Mouse (Mus musculus) CH12.LX (cell line): ENCODE results near the gene Ebf1. TPM values are rescaled to one million over a fixed set of nuclear protein-coding genes. Genes with fewer than 3 reads are reported as not detected.

Experiments used
- DNase-seq: peaks from one replicate; pipeline ENCODE4 v3.0.0-alpha.2; 2013; ENCODE audit errors: extremely low read depth
- H3K27ac ChIP-seq: 2 replicates; pipeline ENCODE4 v1.5.1; 2012; ENCODE audit warnings: low read depth, mild to moderate bottlenecking, control low read depth, moderate library complexity; ENCODE audit not compliant: insufficient read depth
- H3K27me3 ChIP-seq: replicated peaks from 2 replicates; pipeline ENCODE3; 2012; ENCODE audit warnings: inconsistent platforms
- H3K36me3 ChIP-seq, 2 experiments: replicated peaks in 1 of 2; 2 replicates each; pipeline versions ENCODE3 to v1.6.1; 2012; ENCODE audit warnings: inconsistent platforms in 1 of 2, low read length in 1 of 2, mild to moderate bottlenecking in 1 of 2, mixed read lengths in 1 of 2, moderate library complexity in 1 of 2; ENCODE audit not compliant: control insufficient read depth in 1 of 2, insufficient read depth in 1 of 2
- H3K4me1 ChIP-seq, 2 experiments: 2 replicates each; pipeline ENCODE4 v1.6.1; 2012; ENCODE audit warnings: inconsistent platforms in 1 of 2, moderate library complexity in 1 of 2; ENCODE audit not compliant: insufficient read depth in 2 of 2, control insufficient read depth in 1 of 2
- H3K4me2 ChIP-seq: 2 replicates; pipeline ENCODE4 v1.6.1; 2012; ENCODE audit warnings: low read depth, mild to moderate bottlenecking, control low read depth; ENCODE audit not compliant: poor library complexity, insufficient read depth, severe bottlenecking
- H3K4me3 ChIP-seq, 3 experiments: fragments of 150-350 bp in 1 of 3; sonication (generic) in 1 of 3; replicated peaks in 1 of 3; 2 replicates each; pipeline versions ENCODE3 to v1.5.1; 2011 to 2012; ENCODE audit warnings: low read depth in 2 of 3, low read length in 2 of 3, mild to moderate bottlenecking in 2 of 3, moderate library complexity in 2 of 3, control low read depth in 1 of 3, improper control_type of control experiment in 1 of 3, inconsistent platforms in 1 of 3, mixed read lengths in 1 of 3; ENCODE audit not compliant: poor library complexity in 1 of 3
- H3K79me2 ChIP-seq: replicated peaks from 2 replicates; pipeline ENCODE4 v1.6.1; 2012; ENCODE audit warnings: mild to moderate bottlenecking, moderate library complexity; ENCODE audit not compliant: control insufficient read depth, poor library complexity, insufficient read depth, severe bottlenecking; ENCODE audit errors: extremely low read depth
- H3K9ac ChIP-seq: 2 replicates; pipeline ENCODE4 v1.6.1; 2012; ENCODE audit warnings: low read depth, mild to moderate bottlenecking, control low read depth, moderate library complexity; ENCODE audit not compliant: insufficient read depth
- H3K9me3 ChIP-seq: replicated peaks from 2 replicates; pipeline ENCODE3; 2012; ENCODE audit warnings: low read length, inconsistent platforms, mixed read lengths
- CHD1 ChIP-seq: IDR thresholded peaks from 2 replicates; pipeline ENCODE4 v1.6.1; 2012; ENCODE audit warnings: low read depth, low read length, improper control_type of control experiment, inconsistent platforms
- E2F4 ChIP-seq: IDR thresholded peaks from 2 replicates; pipeline ENCODE4 v1.6.1; 2011; ENCODE audit warnings: low read depth, low read length, improper control_type of control experiment; ENCODE audit not compliant: insufficient replicate concordance
- ELF1 ChIP-seq: IDR thresholded peaks from 2 replicates; pipeline ENCODE4 v1.6.1; 2014; ENCODE audit warnings: low read depth, mild to moderate bottlenecking, inconsistent platforms, low read length, improper control_type of control experiment
- ETS1 ChIP-seq: conservative IDR thresholded peaks from 2 replicates; pipeline ENCODE4 v1.6.1; 2012; ENCODE audit warnings: low read depth, mild to moderate bottlenecking, inconsistent platforms, low read length, improper control_type of control experiment, moderate library complexity
- GABPA ChIP-seq: IDR thresholded peaks from 2 replicates; pipeline ENCODE4 v1.6.1; 2012; ENCODE audit warnings: low read depth, low read length, improper control_type of control experiment, inconsistent platforms; ENCODE audit not compliant: insufficient replicate concordance
- HCFC1 ChIP-seq: IDR thresholded peaks from 2 replicates; pipeline ENCODE4 v1.6.1; 2012; ENCODE audit warnings: low read depth, mild to moderate bottlenecking, inconsistent platforms, low read length, improper control_type of control experiment
- JUN ChIP-seq: IDR thresholded peaks from 2 replicates; pipeline ENCODE4 v1.6.1; 2011; ENCODE audit warnings: low read depth, mild to moderate bottlenecking, low read length, improper control_type of control experiment, moderate library complexity; ENCODE audit not compliant: insufficient read depth
- KAT2A ChIP-seq: IDR thresholded peaks from 2 replicates; pipeline ENCODE4 v1.6.1; 2012; ENCODE audit warnings: low read length, improper control_type of control experiment, inconsistent platforms; ENCODE audit not compliant: insufficient replicate concordance
- MAFK ChIP-seq: IDR thresholded peaks from 2 replicates; pipeline ENCODE4 v1.6.1; 2011; ENCODE audit warnings: low read length, improper control_type of control experiment; ENCODE audit not compliant: insufficient replicate concordance
- MAX ChIP-seq: IDR thresholded peaks from 2 replicates; pipeline ENCODE4 v1.6.1; 2011; ENCODE audit warnings: low read length, improper control_type of control experiment
- MEF2A ChIP-seq: IDR thresholded peaks from 2 replicates; pipeline ENCODE4 v1.6.1; 2014; ENCODE audit warnings: low read depth, mild to moderate bottlenecking, inconsistent platforms, low read length, improper control_type of control experiment, borderline replicate concordance
- MXI1 ChIP-seq: IDR thresholded peaks from 2 replicates; pipeline ENCODE4 v1.6.1; 2011; ENCODE audit warnings: mild to moderate bottlenecking, low read depth, low read length, improper control_type of control experiment
- MYC ChIP-seq: IDR thresholded peaks from 2 replicates; pipeline ENCODE4 v1.6.1; 2011; ENCODE audit warnings: low read depth, mild to moderate bottlenecking, improper control_type of control experiment, low read length
- NELFE ChIP-seq: IDR thresholded peaks from 2 replicates; pipeline ENCODE4 v1.6.1; 2011; ENCODE audit warnings: low read depth, low read length, improper control_type of control experiment
- NRF1 ChIP-seq: IDR thresholded peaks from 2 replicates; pipeline ENCODE4 v1.6.1; 2014; ENCODE audit warnings: low read depth, mild to moderate bottlenecking, inconsistent platforms, low read length, improper control_type of control experiment, moderate library complexity
- POLR2AphosphoS2 ChIP-seq: IDR thresholded peaks from 2 replicates; pipeline ENCODE4 v1.6.1; 2011; ENCODE audit warnings: low read depth, low read length, improper control_type of control experiment
- RAD21 ChIP-seq: IDR thresholded peaks from 2 replicates; pipeline ENCODE4 v1.6.1; 2011; ENCODE audit warnings: low read depth, mild to moderate bottlenecking, low read length, improper control_type of control experiment, moderate library complexity
- RCOR1 ChIP-seq: conservative IDR thresholded peaks from 2 replicates; pipeline ENCODE4 v1.6.1; 2012; ENCODE audit warnings: low read depth, mild to moderate bottlenecking, inconsistent platforms, low read length, improper control_type of control experiment
- SIN3A ChIP-seq: IDR thresholded peaks from 2 replicates; pipeline ENCODE4 v1.6.1; 2012; ENCODE audit warnings: low read length, improper control_type of control experiment, inconsistent platforms
- TCF12 ChIP-seq: IDR thresholded peaks from 2 replicates; pipeline ENCODE4 v1.6.1; 2014; ENCODE audit warnings: low read depth, mild to moderate bottlenecking, inconsistent platforms, low read length, improper control_type of control experiment
- UBTF ChIP-seq: IDR thresholded peaks from 2 replicates; pipeline ENCODE4 v1.6.1; 2012; ENCODE audit warnings: low read depth, mild to moderate bottlenecking, inconsistent platforms, low read length, improper control_type of control experiment, moderate library complexity
- USF1 ChIP-seq: IDR thresholded peaks from 2 replicates; pipeline ENCODE4 v1.6.1; 2014; ENCODE audit warnings: low read depth, mild to moderate bottlenecking, inconsistent platforms, low read length, improper control_type of control experiment
- USF2 ChIP-seq: conservative IDR thresholded peaks from 2 replicates; pipeline ENCODE4 v1.6.1; 2011; ENCODE audit warnings: low read depth, low read length, improper control_type of control experiment
- ZC3H11A ChIP-seq: IDR thresholded peaks from 2 replicates; pipeline ENCODE4 v1.6.1; 2012; ENCODE audit warnings: low read depth, mild to moderate bottlenecking, inconsistent platforms, low read length, improper control_type of control experiment
- ZKSCAN1 ChIP-seq: IDR thresholded peaks from 2 replicates; pipeline ENCODE4 v1.6.1; 2012; ENCODE audit warnings: low read depth, inconsistent platforms, low read length, improper control_type of control experiment, borderline replicate concordance
- ZMIZ1 ChIP-seq: IDR thresholded peaks from 2 replicates; pipeline ENCODE4 v1.6.1; 2012; ENCODE audit warnings: low read depth, mild to moderate bottlenecking, inconsistent platforms, low read length, improper control_type of control experiment
- ZNF384 ChIP-seq: IDR thresholded peaks from 2 replicates; pipeline ENCODE4 v1.6.1; 2012; ENCODE audit warnings: low read depth, low read length, improper control_type of control experiment, inconsistent platforms
- dilution Hi-C: fragments of 300-500 bp; cut with MboI; formaldehyde crosslinking; loops from 2 replicates; pipeline ENCODE4 v1.14.3; 2020; ENCODE audit warnings: low sequenced_read_pairs; ENCODE audit not compliant: extremely low pct_unique_long_range_greater_than_20kb, extremely low pct_ligation_motif_present
- in situ Hi-C: fragments of 300-500 bp; cut with MboI; formaldehyde crosslinking; loops from 3 replicates; pipeline ENCODE4 v1.14.3; 2019; ENCODE audit warnings: low sequenced_read_pairs, low pct_ligation_motif_present, low pct_unique_long_range_greater_than_20kb, mixed read lengths
- polyA plus RNA-seq: library from polyadenylated mRNA; unstranded; fragments of >175 nt; gene quantifications from 2 replicates; pipeline ENCODE4 v1.2.1, GENCODE M21; 2012; ENCODE audit warnings: low read depth; ENCODE audit not compliant: insufficient read length
- total RNA-seq, 2 experiments: library from RNA; depleted of rRNA; stranded (reverse); fragments of 300-350 nt in 1 of 2; fragments of >200 nt in 1 of 2; gene quantifications; 2 replicates each; pipeline ENCODE4 v1.2.3; 2012 to 2014

The Ebf1 gene
- total and polyA plus RNA-seq, 3 experiments, result 37.8 to 60.7 (median 42.8) TPM

DNA sequence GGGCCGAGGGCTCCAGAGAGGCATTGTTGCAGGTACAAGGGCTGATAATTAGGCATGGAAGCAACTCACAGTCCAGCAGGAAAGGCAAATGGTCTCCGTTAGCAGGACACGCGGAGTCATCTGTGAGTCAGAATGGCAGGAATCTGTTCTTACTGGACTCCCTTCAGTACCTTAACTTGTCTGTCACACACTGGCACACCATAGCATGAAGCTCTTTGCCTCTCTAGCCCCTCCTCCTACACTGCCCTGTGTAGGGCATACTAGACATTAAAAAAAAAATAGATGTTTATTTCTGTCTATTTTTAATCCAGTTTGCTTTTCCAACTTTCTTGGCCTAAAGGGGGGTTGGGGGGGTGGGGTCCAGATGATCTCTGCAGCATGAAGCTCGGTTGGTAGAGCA, 168.4 kb downstream of the Ebf1 start:
- DNase-seq, result no peak
- H3K4me2 ChIP-seq, result no peak overlapping the region
- H3K4me1 ChIP-seq, result peaks cover 5 to 36% of the 10 kb centered on the region in 2 experiments
- dilution Hi-C loops, result no loop called here
- no peak for TF ChIP-seq MAX
- TF ChIP-seq HCFC1, result no peak
- TF ChIP-seq MYC, result no peak
- TF ChIP-seq ELF1, result no peak
- TF ChIP-seq RAD21, result no peak
- no peak for TF ChIP-seq ZMIZ1
- no peak for TF ChIP-seq ETS1
- TF ChIP-seq POLR2AphosphoS2, result no peak
- TF ChIP-seq NRF1, result no peak
- no peak for TF ChIP-seq NELFE
- no peak for TF ChIP-seq MAFK
- TF ChIP-seq ZC3H11A, result no peak
- no peak for TF ChIP-seq ZKSCAN1
- TF ChIP-seq E2F4, result no peak
- TF ChIP-seq USF1, result no peak
- TF ChIP-seq UBTF, result no peak
- no peak for TF ChIP-seq MXI1
- TF ChIP-seq JUN, result no peak
- TF ChIP-seq CHD1, result no peak
- no peaks in the 10 kb centered on the region for H3K9me3 ChIP-seq
- no peaks in the 10 kb centered on the region for H3K27me3 ChIP-seq
- H3K9ac ChIP-seq, result no peak overlapping the region
- in situ Hi-C loops, result loop anchor here (25.0 kb wide), 1 partner anchor 752 kb away; no protein-coding TSS in a partner anchor
- no peak overlapping the region for H3K4me3 ChIP-seq
- H3K27ac ChIP-seq, result no peak overlapping the region
- H3K79me2 ChIP-seq, result no peaks in the 10 kb centered on the region; the same call in 1 of the 2 replicates
- H3K36me3 ChIP-seq, result peaks cover 3 to 61% of the 10 kb centered on the region in 2 experiments

DNA sequence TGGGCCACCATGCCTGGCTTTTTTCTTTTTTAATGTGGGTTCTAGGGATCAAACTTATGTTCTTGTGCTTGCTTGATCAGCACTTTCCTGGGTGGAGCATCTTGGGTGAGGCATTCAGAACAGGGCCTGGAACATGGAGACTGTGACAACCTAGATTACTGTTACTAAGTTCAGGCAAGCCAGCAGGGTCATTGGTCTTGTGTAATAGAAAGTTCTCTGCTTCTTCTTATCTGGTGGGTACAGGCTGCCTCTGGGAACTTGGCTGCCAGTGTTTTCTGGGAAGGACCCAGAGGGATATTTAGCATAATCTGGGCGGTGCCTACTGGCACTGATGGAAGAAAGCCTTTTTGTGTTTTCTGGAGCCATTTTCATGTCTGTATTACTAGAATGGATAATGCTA, 170.9 kb downstream of the Ebf1 start:
- H3K27me3 ChIP-seq, result no peaks in the 10 kb centered on the region
- H3K36me3 ChIP-seq, result peaks cover 3 to 69% of the 10 kb centered on the region in 2 experiments
- H3K27ac ChIP-seq, result no peak overlapping the region
- H3K9me3 ChIP-seq, result no peaks in the 10 kb centered on the region
- no peak overlapping the region for H3K9ac ChIP-seq
- H3K4me2 ChIP-seq, result no peak overlapping the region
- in situ Hi-C loops (loop anchor here (25.0 kb wide), 1 partner anchor 749 kb away; no protein-coding TSS in a partner anchor), dilution Hi-C loops (no loop called here)
- no peak overlapping the region for H3K4me3 ChIP-seq
- DNase-seq, result no peak
- no peaks in the 10 kb centered on the region; the same call in none of the 2 replicates for H3K79me2 ChIP-seq
- TF ChIP-seq MYC (no peak), POLR2AphosphoS2 (no peak), ZNF384 (no peak), KAT2A (no peak), ZC3H11A (no peak), JUN (no peak), ETS1 (no peak), RAD21 (no peak), USF2 (no peak), E2F4 (no peak), UBTF (no peak), CHD1 (no peak), MEF2A (no peak), SIN3A (no peak), ELF1 (no peak), GABPA (no peak), TCF12 (no peak), RCOR1 (no peak)
- H3K4me1 ChIP-seq, result peaks cover 0 to 44% of the 10 kb centered on the region in 2 experiments; a peak in 1 of 4 replicates
